Mouse (Mus musculus): Measurements from ENCODE around the gene Slc10a7. TPM values are rescaled to one million over a fixed set of nuclear protein-coding genes. Genes with fewer than 3 reads are reported as not detected.
"Not testable (repeated sequence)": the region's sequence is repeated elsewhere in the genome, so short reads cannot be mapped to it uniquely, and the experiment has no call there.

Slc10a7 gene
- polyA plus RNA-seq, 1 experiment from 2014 or later = 14.2 TPM

GRCm38 (mm10) chr8:78510094-78510493, 948 bp downstream of the Slc10a7 start:
- no peak for TF ChIP-seq CTCF (IDR thresholded peaks at IDR 0.05)
- POLR2A ChIA-PET = interaction anchor here (1.0 kb wide), 1 partner anchor 63 kb away, joined by 3 read pairs; no protein-coding TSS in a partner anchor
- no peaks in the 10 kb centered on the region for H3K27me3 ChIP-seq
- in situ Hi-C loops (cut with MboI; ENCODE audit: low pct_unique_long_range_greater_than_20kb) = no loop called here
- DNase-seq (ENCODE audit: low read depth, low spot score) (no peak), ATAC-seq (no peak)
- CTCF ChIA-PET = no interaction called here

GRCm38 (mm10) chr8:78510926-78511325, 1.8 kb downstream of the Slc10a7 start:
- CTCF ChIA-PET = interaction anchor here (1.2 kb wide), 1 partner anchor 100 kb away, joined by 4 read pairs; no protein-coding TSS in a partner anchor
- no peaks in the 10 kb centered on the region for H3K27me3 ChIP-seq
- in situ Hi-C loops (cut with MboI; ENCODE audit: low pct_unique_long_range_greater_than_20kb) = no loop called here
- POLR2A ChIA-PET = no interaction called here
- ATAC-seq (no peak), DNase-seq (ENCODE audit: low read depth, low spot score) (no peak)
- TF ChIP-seq CTCF (IDR thresholded peaks at IDR 0.05) = no peak

GRCm38 (mm10) chr8:78513106-78513505, 4.0 kb downstream of the Slc10a7 start:
- H3K27me3 ChIP-seq = no peaks in the 10 kb centered on the region
- TF ChIP-seq CTCF (IDR thresholded peaks at IDR 0.05) = no peak
- in situ Hi-C loops (cut with MboI; ENCODE audit: low pct_unique_long_range_greater_than_20kb) = no loop called here
- ATAC-seq (no peak), DNase-seq (ENCODE audit: low read depth, low spot score) (no peak)
- CTCF ChIA-PET = no interaction called here
- POLR2A ChIA-PET = no interaction called here

- ChIA-PET POLR2A (no interaction called here), CTCF (interaction anchor here (0.8 kb wide), 1 partner anchor 30 kb away, joined by 3 read pairs; no protein-coding TSS in a partner anchor)
- ATAC-seq = no peak
- no peaks in the 10 kb centered on the region for H3K27me3 ChIP-seq
- no peak for DNase-seq (ENCODE audit: low read depth, low spot score)
- TF ChIP-seq CTCF (IDR thresholded peaks at IDR 0.05) = no peak
- in situ Hi-C loops (cut with MboI; ENCODE audit: low pct_unique_long_range_greater_than_20kb) = no loop called here
These were observed 5.6 kb downstream of the Slc10a7 start for GRCm38 (mm10) chr8:78514706-78515105.

- ChIA-PET POLR2A (no interaction called here), CTCF (interaction anchor here (0.8 kb wide), 1 partner anchor 29 kb away, joined by 3 read pairs; no protein-coding TSS in a partner anchor)
- H3K27me3 ChIP-seq = no peaks in the 10 kb centered on the region
- ATAC-seq = peak; percentile 57
- TF ChIP-seq CTCF (IDR thresholded peaks at IDR 0.05) = no peak
- no peak for DNase-seq (ENCODE audit: low read depth, low spot score)
- in situ Hi-C loops (cut with MboI; ENCODE audit: low pct_unique_long_range_greater_than_20kb) = no loop called here
These were observed 6.0 kb downstream of the Slc10a7 start for GRCm38 (mm10) chr8:78515132-78515531.

DNA sequence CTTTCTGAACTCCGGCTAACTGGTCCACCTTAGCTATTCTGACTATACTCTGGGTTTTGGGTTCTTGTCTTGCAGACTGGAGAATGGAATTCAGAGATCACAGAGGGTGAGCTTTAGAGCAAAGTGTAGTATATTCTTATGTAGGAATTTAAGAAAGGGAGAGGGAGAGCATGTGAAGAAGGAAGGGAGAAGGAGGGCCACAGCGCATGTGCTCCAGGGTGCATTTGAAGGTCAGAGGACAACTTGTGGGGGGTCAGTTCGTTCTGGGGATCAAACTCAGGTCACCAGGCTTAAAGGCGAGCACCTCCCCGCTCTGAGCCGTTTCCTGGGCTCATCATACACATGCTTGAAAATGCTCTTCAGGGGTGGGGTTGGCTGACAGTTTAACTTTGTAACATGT, 24.8 kb downstream of the Slc10a7 start:
- DNase-seq (ENCODE audit: low read depth, low spot score) (no peak), ATAC-seq (no peak)
- no peaks in the 10 kb centered on the region for H3K27me3 ChIP-seq
- TF ChIP-seq CTCF (IDR thresholded peaks at IDR 0.05) = no peak
- POLR2A ChIA-PET = no interaction called here
- CTCF ChIA-PET = no interaction called here
- in situ Hi-C loops (cut with MboI; ENCODE audit: low pct_unique_long_range_greater_than_20kb) = no loop called here

GRCm38 (mm10) chr8:78536716-78537115, 27.6 kb downstream of the Slc10a7 start:
- CTCF ChIA-PET = interaction anchor here (1.2 to 1.5 kb wide), 2 partner anchors 8 to 14 kb away, joined by 3 to 4 read pairs; no protein-coding TSS in a partner anchor
- in situ Hi-C loops (cut with MboI; ENCODE audit: low pct_unique_long_range_greater_than_20kb) = no loop called here
- DNase-seq (ENCODE audit: low read depth, low spot score) (no peak), ATAC-seq (no peak)
- no peaks in the 10 kb centered on the region for H3K27me3 ChIP-seq
- TF ChIP-seq CTCF (IDR thresholded peaks at IDR 0.05) = no peak
- POLR2A ChIA-PET = no interaction called here

DNA sequence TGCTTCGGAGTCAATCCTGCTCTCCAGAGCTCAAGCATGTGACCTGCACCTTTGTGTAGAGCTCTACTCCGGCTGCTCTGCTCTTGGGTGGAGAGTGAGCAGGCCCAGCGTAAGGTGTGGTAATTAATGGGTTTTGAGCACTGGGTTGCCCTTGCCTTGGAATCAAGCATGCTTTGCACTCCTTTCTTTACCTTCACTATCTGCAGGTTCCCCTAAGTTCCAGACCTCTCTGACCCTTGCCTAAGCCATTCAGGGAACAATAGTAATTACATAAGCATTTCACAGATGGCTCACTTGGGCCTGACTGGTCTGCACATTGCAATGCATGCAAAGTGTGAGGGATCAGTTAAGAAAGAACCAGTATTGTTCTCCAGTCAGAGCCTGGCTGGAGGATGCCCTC, 28.6 kb downstream of the Slc10a7 start:
- DNase-seq (ENCODE audit: low read depth, low spot score) (no peak), ATAC-seq (no peak)
- no peaks in the 10 kb centered on the region for H3K27me3 ChIP-seq
- ChIA-PET CTCF (interaction anchor here (1.2 to 1.5 kb wide), 2 partner anchors 9 to 16 kb away, joined by 3 to 4 read pairs; no protein-coding TSS in a partner anchor), POLR2A (no interaction called here)
- TF ChIP-seq CTCF (IDR thresholded peaks at IDR 0.05) = no peak
- in situ Hi-C loops (cut with MboI; ENCODE audit: low pct_unique_long_range_greater_than_20kb) = no loop called here

DNA sequence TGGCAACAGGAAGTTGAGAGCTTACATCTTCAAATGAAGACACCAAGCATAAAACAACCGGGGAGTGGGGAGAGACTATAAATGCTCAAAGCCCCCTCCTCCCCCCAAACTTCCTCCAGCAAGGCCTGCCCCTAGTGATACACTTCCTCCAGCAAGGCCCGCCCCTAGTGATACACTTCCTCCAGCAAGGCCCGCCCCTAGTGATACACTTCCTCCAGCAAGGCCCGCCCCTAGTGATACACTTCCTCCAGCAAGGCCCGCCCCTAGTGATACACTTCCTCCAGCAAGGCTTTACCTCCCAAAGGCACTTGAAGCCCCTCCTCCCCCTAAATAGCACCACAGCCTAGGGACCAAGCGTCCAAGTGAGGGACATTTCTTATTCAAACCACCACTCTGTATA, 33.5 kb downstream of the Slc10a7 start:
- in situ Hi-C loops (cut with MboI; ENCODE audit: low pct_unique_long_range_greater_than_20kb); ATAC-seq; DNase-seq (ENCODE audit: low read depth, low spot score); POLR2A ChIA-PET; H3K27me3 ChIP-seq: not testable (repeated sequence)
- CTCF ChIA-PET = interaction anchor here (1.3 kb wide), 1 partner anchor 26 kb away, joined by 3 read pairs; no protein-coding TSS in a partner anchor

- CTCF ChIA-PET = interaction anchor here (1.2 to 2.1 kb wide), 3 partner anchors 8 to 29 kb away, joined by 3 to 5 read pairs (median 3); no protein-coding TSS in a partner anchor
- DNase-seq (ENCODE audit: low read depth, low spot score) (no peak), ATAC-seq (no peak)
- H3K27me3 ChIP-seq = no peaks in the 10 kb centered on the region
- TF ChIP-seq CTCF (IDR thresholded peaks at IDR 0.05) = no peak
- POLR2A ChIA-PET = no interaction called here
- in situ Hi-C loops (cut with MboI; ENCODE audit: low pct_unique_long_range_greater_than_20kb) = no loop called here
These were observed 34.5 kb downstream of the Slc10a7 start for GRCm38 (mm10) chr8:78543621-78544020.

- ChIA-PET CTCF (interaction anchor here (1.2 to 2.1 kb wide), 4 partner anchors 9 to 30 kb away, joined by 3 to 5 read pairs (median 4); no protein-coding TSS in a partner anchor), POLR2A (interaction anchor here (1.1 kb wide), 1 partner anchor 14 kb away, joined by 3 read pairs; no protein-coding TSS in a partner anchor)
- H3K27me3 ChIP-seq = no peaks in the 10 kb centered on the region
- DNase-seq (ENCODE audit: low read depth, low spot score) = peak; percentile 20
- peak; percentile 57 for ATAC-seq
- in situ Hi-C loops (cut with MboI; ENCODE audit: low pct_unique_long_range_greater_than_20kb) = no loop called here
- TF ChIP-seq CTCF (IDR thresholded peaks at IDR 0.05) = no peak
These were observed 35.4 kb downstream of the Slc10a7 start for GRCm38 (mm10) chr8:78544545-78544944.

GRCm38 (mm10) chr8:78545153-78545817, 36.1 kb downstream of the Slc10a7 start:
- CTCF ChIA-PET = interaction anchor here (1.2 to 2.1 kb wide), 3 partner anchors 9 to 30 kb away, joined by 3 to 5 read pairs (median 5); no protein-coding TSS in a partner anchor
- H3K27me3 ChIP-seq; ATAC-seq; in situ Hi-C loops (cut with MboI; ENCODE audit: low pct_unique_long_range_greater_than_20kb); DNase-seq (ENCODE audit: low read depth, low spot score): not testable (repeated sequence)
- POLR2A ChIA-PET = interaction anchor here (1.1 kb wide), 1 partner anchor 13 kb away, joined by 3 read pairs; no protein-coding TSS in a partner anchor

Data from Patski (cell line).